Mouse (Mus musculus) layer of hippocampus, adult 8-10 months (tissue): ENCODE measurements around the gene Msi2. TPM values are rescaled to one million over a fixed set of nuclear protein-coding genes. Genes with fewer than 3 reads are reported as not detected.

ENCODE experiments used
- DNase-seq, 2 experiments: peaks; one replicate each; pipeline ENCODE4 v3.0.0; 2022; ENCODE audit warnings: low spot score in 2 of 2
- total RNA-seq, 4 experiments: library from RNA; stranded (reverse); gene quantifications; 2 replicates each; pipeline ENCODE4 v1.2.4; 2022

Msi2 gene
- total RNA-seq, 4 experiments from 2014 or later: 102 to 121 (median 109) TPM

DNA sequence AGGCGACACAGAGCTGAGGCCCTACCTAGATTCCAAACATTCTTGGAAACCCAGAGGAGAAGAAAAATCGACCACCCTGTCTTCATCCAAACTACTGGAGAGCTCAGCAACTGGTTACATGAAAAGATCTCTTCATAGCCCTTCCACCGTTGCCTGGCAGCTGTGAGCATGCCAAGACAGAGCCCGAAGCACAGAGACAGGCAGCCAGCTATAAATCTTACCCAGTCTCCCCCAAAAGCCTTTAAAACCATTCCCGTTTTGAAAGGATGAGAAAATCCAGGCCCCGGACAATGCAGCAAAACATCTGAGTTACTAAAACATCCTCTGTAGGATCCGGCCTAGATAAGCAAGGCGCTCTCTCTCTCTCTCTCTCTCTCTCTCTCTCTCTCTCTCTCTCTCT lies 124.3 kb downstream of the Msi2 start:
- DNase-seq: no peak

- no peak for DNase-seq
Measured at GRCm38 (mm10) chr11:88592099-88592498, 126.2 kb downstream of the Msi2 start.

DNA sequence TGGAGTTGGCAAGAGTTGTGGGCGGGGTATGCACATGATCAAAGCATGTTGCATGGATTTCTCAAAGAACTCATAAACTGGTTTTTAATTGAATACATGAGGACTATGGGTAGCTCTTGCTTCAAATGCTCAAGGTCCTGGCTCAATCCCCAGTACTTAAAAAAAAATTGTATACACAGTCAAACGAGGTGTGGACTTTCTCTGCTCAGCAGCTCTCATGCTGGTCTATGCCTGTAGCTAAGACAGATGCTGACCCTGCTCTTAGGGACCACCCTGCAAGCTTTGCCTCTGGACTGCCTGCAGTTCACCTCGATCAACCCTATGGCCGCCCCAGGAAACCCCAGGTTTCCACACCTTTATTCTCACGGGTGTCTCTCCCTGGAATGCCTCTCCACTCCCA lies 127.7 kb downstream of the Msi2 start:
- DNase-seq: no peak

DNA sequence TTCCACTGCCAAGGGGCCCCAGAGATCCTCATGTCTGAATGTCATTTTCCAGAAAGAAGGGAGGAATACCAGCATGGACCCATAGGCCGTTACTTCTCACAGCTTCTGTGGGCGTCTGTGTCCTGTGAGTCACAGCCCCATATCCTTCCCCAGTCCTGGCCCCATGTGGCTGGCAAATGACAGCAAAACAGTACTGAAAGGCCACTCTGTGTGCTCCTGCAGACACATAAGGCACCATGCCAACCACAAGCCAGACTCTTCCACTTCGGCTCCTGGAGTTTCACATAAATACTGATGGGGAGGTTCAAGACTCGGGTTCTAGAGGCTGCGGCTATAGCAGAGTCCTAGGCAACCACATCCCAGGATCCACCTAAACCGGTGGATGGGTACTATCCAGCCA lies 128.7 kb downstream of the Msi2 start:
- DNase-seq: no peak

- DNase-seq: no peak
Measured at GRCm38 (mm10) chr11:88588688-88589210, 129.6 kb downstream of the Msi2 start.

- DNase-seq: no peak
Measured at GRCm38 (mm10) chr11:88587710-88588109, 130.6 kb downstream of the Msi2 start.

GRCm38 (mm10) chr11:88585880-88586279 lies 132.4 kb downstream of the Msi2 start:
- DNase-seq: no peak

DNA sequence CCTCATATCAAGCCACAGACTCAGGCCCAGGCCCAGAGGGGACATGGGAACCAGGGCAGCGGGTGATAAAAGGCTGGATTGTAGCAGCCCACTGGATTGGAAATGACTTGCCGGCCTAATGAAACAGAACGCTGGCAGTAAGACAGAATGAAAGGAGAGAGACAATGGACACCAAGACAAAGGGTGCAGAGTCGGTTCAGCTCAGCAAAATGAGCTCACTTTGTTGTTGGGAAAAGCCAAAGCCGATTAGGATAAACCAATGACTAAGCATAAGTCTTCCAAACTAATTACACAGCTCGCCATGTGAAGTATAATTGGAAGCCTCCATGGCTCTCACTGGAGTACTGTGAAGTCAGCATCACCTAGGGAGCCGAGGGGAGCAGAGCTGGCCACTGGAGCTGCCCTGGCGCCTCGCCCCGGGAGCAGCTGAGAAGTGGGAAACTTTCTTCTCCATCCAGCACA lies 133.1 kb downstream of the Msi2 start:
- peak; percentile 55 to 67 for DNase-seq

GRCm38 (mm10) chr11:88583866-88584265 lies 134.4 kb downstream of the Msi2 start:
- DNase-seq: no peak

GRCm38 (mm10) chr11:88583259-88583833 lies 135.0 kb downstream of the Msi2 start:
- peak; percentile 35 to 67 for DNase-seq

DNA sequence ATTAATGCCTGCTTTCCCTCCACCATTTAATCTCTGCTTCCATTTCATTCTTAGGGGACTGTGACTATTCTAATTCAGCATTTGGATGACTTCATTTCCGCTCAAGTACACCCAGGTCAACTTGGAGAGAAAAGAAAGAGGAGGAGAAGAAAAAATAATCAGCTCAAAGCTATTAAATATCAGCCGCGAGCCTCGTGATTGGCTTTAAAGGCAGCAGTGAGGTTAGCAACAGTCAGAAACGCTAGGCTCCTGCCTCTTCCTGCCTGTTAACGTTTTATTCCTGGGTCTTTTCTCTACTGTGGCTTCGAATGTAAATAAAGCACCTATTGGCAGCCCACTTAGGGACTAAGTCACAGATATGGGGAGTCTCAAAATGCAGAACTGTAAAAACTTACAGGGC lies 135.5 kb downstream of the Msi2 start:
- DNase-seq: no peak

GRCm38 (mm10) chr11:88582021-88582707 lies 136.1 kb downstream of the Msi2 start:
- no peak for DNase-seq

- DNase-seq: no peak
Measured at GRCm38 (mm10) chr11:88581375-88581774, 136.9 kb downstream of the Msi2 start.

- no peak for DNase-seq
Measured at GRCm38 (mm10) chr11:88578700-88579099, 139.6 kb downstream of the Msi2 start.

GRCm38 (mm10) chr11:88577076-88577475 lies 141.2 kb downstream of the Msi2 start:
- DNase-seq: no peak

DNA sequence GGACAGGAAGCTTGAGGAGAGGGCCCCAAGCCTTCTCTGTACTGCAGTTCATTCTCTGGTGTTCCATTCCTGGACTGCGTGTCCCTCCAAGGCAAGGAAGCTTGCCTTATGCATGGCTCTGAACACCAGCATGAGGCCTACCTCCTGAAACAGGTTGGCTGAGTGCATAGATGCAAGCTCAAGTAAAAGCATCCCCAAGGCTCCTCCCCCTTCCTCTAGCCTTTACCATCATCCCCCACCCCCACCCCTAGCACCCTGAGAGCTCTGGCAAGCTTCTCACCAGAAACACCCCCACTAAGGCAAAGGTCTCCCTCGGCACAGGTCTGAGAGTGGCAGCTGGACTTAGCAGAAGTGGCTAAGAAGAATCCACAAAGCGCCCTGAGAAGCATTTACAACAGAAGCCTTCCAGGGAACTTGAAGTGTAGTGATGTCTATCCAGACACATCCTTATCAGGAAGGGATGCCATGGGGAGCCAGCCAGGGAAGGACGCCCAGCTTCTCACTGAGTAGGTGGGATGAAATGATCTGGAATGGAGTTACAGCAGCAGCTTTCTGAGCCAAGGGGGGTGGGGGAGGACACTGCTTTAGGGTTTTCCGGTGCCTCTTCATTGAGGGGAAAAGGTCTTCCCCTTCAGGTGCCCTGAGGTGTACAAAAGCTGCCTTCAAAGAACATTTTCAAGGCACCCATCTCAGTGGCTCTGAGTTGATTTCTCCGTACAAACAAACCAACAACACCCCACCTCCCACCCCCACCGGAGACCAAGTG lies 141.9 kb downstream of the Msi2 start:
- DNase-seq: no peak

DNA sequence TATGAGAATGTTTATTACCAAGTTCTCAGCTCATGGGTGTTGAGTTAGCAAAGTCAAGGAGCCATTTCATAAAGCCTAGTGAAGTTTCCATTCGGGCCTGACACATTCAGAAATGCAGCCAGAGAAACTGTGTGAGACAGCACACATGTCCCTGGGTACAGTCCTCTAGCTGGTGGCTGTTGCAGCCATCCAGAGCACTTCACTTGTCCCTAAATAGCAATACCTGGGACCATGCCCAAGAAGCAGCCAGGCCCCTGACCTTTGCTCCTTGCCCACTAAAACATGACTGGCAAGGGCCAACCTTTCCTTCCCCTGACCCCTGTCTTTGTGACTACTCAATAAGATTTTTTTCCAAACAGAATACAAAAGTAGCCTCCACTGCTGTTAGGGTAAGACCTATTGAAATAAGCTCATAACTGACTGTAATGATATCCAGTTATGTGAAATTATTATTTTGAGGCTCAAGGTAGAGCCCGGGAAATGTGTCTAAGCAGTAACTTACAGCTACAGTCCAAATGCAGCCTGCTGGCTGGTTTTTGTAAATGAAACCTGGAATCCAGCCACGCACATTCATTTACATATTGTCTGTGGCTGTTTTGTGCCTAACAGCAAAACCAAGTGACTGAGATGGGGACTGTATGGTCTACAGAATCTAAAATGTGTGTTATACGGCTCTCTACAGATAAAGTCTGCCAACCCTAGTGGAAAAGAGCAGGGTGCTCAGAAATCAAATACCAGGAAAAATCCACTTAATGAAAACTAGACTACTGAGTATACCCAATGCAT lies 143.5 kb downstream of the Msi2 start:
- no peak for DNase-seq

DNA sequence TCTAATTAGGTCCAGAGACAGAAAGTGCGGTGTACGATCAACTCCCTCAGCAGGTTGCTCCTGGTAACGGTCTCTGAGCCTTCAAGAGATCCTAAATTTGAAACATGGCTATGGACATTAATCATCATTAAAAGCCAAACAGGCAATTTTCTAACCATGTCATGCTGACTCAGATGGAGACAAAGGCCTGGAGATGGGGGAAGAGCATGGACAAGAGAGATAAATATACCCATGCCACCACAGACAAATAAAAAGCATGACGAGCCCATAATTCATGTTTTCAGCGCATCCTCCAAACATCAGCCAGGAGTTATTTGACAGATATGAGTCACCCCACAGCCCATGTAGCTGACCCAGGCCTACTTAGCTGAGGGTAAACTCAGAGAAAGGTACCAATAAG lies 145.3 kb downstream of the Msi2 start:
- no peak for DNase-seq

- DNase-seq: no peak
Measured at GRCm38 (mm10) chr11:88572461-88572860, 145.9 kb downstream of the Msi2 start.

- DNase-seq: no peak
Measured at GRCm38 (mm10) chr11:88570715-88571202, 147.6 kb downstream of the Msi2 start.
